Mouse (Mus musculus) retina, postnatal 1 day (tissue): ENCODE measurements around the gene Rac3.
"Not testable (repeated sequence)": the region's sequence is repeated elsewhere in the genome, so short reads cannot be mapped to it uniquely, and the experiment has no call there.

Experiments used
- DNase-seq: peaks from one replicate; pipeline ENCODE4 v3.0.0-alpha.2; 2012

Rac3 gene

DNA sequence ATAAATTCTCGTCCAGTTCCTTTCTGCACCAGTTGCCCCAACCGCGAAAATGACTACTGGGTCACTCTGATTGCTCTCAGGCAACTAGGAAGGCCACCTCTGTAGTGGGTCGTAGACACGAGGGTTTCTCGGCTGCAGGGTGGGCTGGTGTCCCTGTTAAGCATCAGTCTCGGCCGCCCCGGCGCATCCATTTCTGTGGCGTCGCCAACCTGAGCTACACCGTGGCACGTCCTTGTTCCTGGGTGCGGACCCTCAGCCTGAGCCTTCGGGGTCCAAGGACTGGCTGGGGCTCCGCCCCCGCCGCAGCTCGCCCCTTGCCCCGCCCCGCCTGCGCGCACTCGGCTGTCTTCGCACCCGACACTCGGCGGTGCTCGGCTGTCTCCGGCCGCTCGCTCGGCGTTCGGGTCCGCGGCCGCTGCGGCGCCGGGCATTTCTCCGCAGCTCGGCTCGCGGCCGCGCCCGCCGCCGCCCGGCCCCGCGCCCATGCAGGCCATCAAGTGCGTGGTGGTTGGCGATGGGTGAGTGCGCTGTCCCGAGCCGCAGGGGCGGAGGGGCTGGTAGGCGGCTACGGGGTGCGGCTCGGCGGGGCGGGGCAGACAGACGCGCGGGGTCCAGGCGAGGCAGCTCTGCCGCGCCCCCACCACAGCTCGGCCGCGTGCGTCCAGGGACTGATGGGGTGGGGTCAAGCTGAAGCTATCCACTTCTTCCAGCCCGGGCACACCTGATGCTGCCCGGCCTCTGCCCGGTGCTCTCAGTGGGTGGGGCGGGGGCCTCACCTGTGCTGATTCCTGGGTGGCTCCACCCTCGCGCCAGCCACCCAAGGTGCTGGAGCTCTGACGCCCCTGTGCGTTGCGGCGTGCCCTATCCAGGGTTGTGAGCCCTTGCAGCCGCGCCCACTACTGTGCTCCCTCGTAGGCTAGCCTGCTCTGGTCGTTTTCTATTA lies at the start of gene Rac3:
Gene Rac3 (plus strand): TSS at position 347 of the 943 bp plus-strand sequence.
- peak; percentile 82 for DNase-seq

GRCm38 (mm10) chr11:120672687-120673593 lies 48.3 kb upstream of the Rac3 start, which contains the start of gene Aspscr1:
Gene Aspscr1 (plus strand): TSS chr11:120672973.
- peak; percentile 96 for DNase-seq

DNA sequence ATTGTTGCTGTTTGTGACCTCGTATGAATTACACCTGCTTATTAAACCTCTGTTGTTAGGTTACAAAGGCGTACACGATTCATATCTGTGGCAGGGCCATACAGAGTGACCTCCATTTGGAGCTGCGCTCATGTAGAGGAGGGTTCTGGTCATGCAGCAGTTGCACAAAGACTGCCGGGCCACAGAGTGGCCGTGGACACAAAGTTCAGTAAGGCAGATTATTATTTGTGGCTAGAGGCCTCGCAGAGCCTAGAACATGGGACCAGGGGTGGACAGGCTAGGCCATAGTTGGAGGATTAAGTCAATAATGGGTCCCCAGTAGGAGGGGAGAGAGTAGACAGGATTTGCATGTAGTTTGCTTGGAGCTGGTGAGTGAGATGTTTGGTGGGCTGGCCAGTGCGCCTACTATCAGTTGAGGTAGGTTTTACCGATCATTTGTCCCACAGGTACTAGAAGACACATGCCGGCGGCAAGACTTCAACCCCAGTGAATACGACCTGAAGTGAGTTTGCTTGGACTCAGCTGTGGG lies 47.6 kb upstream of the Rac3 start:
- no peak for DNase-seq

- DNase-seq = not testable (repeated sequence)
Measured at GRCm38 (mm10) chr11:120675875-120676274, 45.4 kb upstream of the Rac3 start.

- no peak for DNase-seq
Measured at GRCm38 (mm10) chr11:120676951-120677350, 44.3 kb upstream of the Rac3 start.

GRCm38 (mm10) chr11:120679909-120680308 lies 41.4 kb upstream of the Rac3 start:
- DNase-seq = peak; percentile 32

DNA sequence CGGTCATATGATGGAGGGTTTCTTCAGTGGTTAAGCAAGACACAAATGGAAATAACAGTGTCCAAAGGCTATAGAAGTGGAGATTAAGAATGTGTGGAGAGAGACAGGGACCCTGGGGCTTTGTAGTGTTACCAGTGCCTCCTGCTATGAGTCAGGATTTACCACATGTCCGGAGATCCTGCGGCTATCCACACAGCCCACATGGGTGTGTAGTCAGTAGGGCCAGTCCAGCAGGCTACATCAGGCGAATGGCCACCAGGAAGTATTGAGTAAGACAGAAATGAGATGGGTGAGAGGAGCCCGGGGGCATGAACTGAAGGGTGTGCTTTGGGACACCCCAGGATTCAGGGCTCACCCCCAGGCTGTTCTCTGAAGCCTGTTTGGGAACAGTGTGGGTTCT lies 38.6 kb upstream of the Rac3 start:
- DNase-seq = no peak

DNA sequence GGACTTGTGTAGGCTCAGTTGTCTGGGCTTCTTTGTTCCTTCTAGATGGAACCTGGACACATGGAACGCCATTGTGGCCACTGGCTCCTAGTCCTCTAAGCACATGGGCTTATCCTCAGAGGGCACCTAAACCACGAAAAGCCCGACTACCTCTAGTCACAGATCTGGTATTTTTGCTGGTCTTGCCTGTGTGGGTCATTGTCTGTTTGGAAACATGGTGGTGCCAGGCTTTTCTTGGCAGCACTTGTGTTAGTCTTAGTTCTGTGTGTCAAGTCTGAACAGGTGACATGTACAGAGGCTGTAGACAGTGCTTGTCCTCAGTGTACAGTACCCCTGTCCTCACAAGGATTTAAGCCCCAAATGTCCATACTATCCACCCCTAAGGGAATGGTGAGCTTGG lies 37.7 kb upstream of the Rac3 start:
- no peak for DNase-seq

- DNase-seq = no peak
Measured at GRCm38 (mm10) chr11:120684086-120684485, 37.2 kb upstream of the Rac3 start.

GRCm38 (mm10) chr11:120684660-120685059 lies 36.6 kb upstream of the Rac3 start:
- DNase-seq = no peak

DNA sequence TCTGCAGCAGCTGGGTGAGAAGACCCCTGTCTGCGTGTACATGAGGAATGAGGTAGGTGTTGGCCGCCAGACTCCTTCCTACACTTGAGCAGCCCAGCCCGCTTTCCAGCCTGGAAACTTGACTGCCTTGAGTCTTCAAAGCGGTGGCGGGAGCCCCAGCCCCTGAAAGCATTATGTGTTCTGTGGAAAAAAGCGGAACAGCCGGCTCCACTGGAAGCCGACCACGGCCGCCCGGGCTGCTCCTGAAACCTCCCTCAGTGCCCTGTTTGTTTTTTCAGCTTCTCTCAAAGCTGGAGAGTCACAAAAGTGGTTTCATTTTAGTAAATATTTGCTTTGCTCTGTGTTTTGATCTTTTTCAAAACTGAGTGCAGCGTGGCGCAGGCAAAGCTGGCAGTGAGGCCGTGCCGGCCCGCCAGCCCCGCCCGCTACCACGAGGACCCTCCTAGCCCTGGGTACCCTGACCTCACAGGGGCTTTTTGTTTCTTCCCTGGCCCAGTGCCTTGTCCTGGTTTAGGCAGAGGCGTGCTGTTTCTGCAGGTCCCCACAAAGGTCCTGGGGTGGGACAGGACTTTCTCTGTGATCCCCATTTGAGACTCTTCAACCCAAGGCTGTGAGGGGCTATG lies 34.5 kb upstream of the Rac3 start:
- no peak for DNase-seq

DNA sequence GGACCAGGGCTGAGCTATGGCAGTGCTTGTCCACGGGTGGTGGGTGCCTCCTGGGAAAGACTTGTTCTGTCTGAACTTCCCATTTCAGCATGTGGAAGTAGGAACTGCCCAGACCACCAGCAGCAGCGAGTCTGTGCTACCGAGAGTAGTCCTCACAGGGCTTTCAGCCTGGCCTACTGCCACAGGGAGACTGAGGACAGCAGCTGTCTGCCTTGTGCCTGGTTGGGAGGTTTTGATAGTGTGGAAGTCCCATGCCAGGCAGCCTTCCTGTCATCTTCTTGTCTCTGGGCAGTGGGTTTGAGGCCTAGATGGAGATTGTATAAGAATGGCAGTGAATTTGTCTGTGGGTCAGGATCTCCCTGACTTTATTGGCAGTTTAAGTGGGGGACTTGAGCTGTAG lies 31.9 kb upstream of the Rac3 start:
- DNase-seq = no peak

DNA sequence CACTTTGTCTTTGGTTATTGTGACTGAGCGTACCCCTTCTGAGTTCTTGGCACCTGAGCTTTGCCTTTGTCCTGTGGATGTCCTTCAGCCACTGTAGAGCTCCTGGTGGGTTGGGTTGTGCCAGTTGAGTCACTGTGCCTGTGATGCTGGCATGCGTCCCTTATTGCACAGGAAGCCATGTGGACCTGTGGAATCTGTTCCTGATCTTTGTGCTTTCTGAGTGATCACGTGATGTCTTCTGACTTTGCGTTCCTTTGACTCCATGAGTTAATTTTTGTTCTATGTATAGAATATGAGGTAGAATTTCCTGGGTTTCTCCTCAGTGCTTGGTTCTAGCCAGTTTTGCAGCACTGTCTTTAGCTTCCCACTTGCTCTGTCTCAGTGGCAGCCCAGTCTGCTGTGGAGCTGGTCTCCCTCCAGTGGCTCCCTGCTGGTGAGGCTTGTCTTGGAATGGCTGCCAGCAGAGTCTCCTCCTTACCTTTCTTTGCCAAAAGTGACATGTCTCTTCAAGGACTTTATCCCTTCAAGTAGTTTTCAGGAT lies 28.7 kb upstream of the Rac3 start:
- no peak for DNase-seq

DNA sequence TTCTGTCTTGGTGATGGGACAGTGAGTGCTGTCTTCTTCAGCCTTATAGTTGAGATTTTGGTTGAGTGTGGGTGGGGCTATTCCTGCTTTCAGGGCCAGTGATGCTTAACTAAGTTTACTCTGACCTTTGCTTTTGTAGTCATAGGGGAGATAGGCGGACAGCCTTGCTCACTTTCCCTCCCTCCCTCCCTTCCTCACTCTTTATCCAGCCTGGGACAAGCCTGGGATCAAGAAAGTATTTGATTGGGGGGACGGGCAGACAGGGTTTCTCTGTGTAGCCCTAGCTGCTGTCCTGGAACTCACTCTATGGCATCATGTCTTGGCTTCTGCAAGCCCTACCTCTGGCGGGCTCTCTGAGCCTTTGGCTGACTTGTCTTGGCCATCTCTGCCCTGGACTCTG lies 27.8 kb upstream of the Rac3 start:
- DNase-seq = no peak

GRCm38 (mm10) chr11:120695184-120695583 lies 26.1 kb upstream of the Rac3 start:
- DNase-seq = no peak

GRCm38 (mm10) chr11:120695641-120696040 lies 25.6 kb upstream of the Rac3 start:
- DNase-seq = no peak

DNA sequence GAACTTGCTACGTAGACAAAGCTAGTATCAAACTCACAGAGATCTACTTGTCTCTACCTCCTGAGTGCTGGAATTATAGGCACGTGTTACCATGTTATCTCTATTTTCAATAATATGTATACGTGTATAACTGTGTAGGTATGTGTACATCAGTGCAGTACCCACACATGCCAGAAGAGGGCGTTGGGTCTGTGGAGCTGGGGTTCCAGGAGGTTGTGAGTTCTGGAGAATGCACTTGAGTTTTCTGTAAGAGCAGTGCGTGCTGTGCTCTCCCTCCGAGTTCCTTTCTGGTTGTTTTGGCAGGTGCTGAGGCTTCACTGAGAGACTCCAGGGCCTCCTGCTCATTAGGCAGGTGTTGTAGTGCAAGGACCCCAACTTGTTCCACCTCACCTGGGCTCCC lies 24.7 kb upstream of the Rac3 start:
- DNase-seq = no peak

GRCm38 (mm10) chr11:120697741-120698140 lies 23.5 kb upstream of the Rac3 start:
- DNase-seq = peak; percentile 71

GRCm38 (mm10) chr11:120703696-120704454 lies 17.4 kb upstream of the Rac3 start:
- no peak for DNase-seq

DNA sequence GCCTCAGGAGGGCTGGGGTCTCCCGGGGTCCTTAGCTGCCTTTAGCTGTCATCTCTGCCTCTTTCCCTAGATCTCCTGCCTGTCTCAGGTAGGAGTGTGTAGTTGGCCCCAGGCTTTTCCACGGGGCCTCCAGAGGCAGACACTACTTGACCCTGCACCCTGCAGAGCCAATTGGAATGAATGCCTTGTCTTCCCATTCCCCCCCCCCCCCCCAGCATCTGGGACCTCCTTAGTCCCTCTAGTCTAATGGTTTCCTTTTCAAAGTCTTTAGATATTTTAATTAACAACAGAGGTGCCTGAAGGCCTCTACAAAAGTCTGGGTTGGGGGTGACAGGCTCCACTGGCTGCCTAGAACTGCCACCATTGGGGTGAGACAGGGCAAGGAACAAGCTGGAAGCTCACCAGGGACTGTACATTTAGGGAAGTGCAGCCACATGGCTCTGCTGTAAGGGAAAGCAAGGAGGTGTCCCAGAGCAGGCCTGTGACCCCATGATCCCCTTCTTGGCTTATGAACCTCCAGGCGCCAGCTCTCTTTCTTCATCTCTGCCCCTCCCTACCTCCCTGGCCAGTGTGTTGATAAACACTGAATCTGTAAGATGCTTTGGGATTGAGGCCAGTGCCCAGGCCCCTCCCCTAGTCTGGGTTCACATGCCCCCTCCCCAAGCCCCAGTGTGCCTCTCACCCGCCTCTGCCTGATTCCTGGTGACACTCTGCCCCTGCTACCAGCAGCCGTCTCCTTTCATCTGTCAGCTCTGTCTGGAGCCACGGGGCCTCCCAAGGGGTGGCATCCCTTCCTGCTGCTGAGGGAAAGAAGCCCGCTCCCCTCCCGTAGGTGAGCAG lies 16.6 kb upstream of the Rac3 start:
- DNase-seq = peak; percentile 90

- DNase-seq = no peak
Measured at GRCm38 (mm10) chr11:120706120-120706519, 15.2 kb upstream of the Rac3 start.
